Mouse (Mus musculus) CH12.LX (cell line): ENCODE data around the gene Cnnm3. TPM values are rescaled to one million over a fixed set of nuclear protein-coding genes. Genes with fewer than 3 reads are reported as not detected.

Experiments used
- DNase-seq: peaks from one replicate; pipeline ENCODE4 v3.0.0-alpha.2; 2013; ENCODE audit errors: extremely low read depth
- H3K27ac ChIP-seq: 2 replicates; pipeline ENCODE4 v1.5.1; 2012; ENCODE audit warnings: low read depth, mild to moderate bottlenecking, control low read depth, moderate library complexity; ENCODE audit not compliant: insufficient read depth
- H3K27me3 ChIP-seq: replicated peaks from 2 replicates; pipeline ENCODE3; 2012; ENCODE audit warnings: inconsistent platforms
- H3K36me3 ChIP-seq, 2 experiments: replicated peaks in 1 of 2; 2 replicates each; pipeline versions ENCODE3 to v1.6.1; 2012; ENCODE audit warnings: inconsistent platforms in 1 of 2, low read length in 1 of 2, mild to moderate bottlenecking in 1 of 2, mixed read lengths in 1 of 2, moderate library complexity in 1 of 2; ENCODE audit not compliant: control insufficient read depth in 1 of 2, insufficient read depth in 1 of 2
- H3K4me1 ChIP-seq, 2 experiments: 2 replicates each; pipeline ENCODE4 v1.6.1; 2012; ENCODE audit warnings: inconsistent platforms in 1 of 2, moderate library complexity in 1 of 2; ENCODE audit not compliant: insufficient read depth in 2 of 2, control insufficient read depth in 1 of 2
- H3K4me2 ChIP-seq: 2 replicates; pipeline ENCODE4 v1.6.1; 2012; ENCODE audit warnings: low read depth, mild to moderate bottlenecking, control low read depth; ENCODE audit not compliant: poor library complexity, insufficient read depth, severe bottlenecking
- H3K4me3 ChIP-seq, 3 experiments: fragments of 150-350 bp in 1 of 3; sonication (generic) in 1 of 3; replicated peaks in 1 of 3; 2 replicates each; pipeline versions ENCODE3 to v1.5.1; 2011 to 2012; ENCODE audit warnings: low read depth in 2 of 3, low read length in 2 of 3, mild to moderate bottlenecking in 2 of 3, moderate library complexity in 2 of 3, control low read depth in 1 of 3, improper control_type of control experiment in 1 of 3, inconsistent platforms in 1 of 3, mixed read lengths in 1 of 3; ENCODE audit not compliant: poor library complexity in 1 of 3
- H3K79me2 ChIP-seq: replicated peaks from 2 replicates; pipeline ENCODE4 v1.6.1; 2012; ENCODE audit warnings: mild to moderate bottlenecking, moderate library complexity; ENCODE audit not compliant: control insufficient read depth, poor library complexity, insufficient read depth, severe bottlenecking; ENCODE audit errors: extremely low read depth
- H3K9ac ChIP-seq: 2 replicates; pipeline ENCODE4 v1.6.1; 2012; ENCODE audit warnings: low read depth, mild to moderate bottlenecking, control low read depth, moderate library complexity; ENCODE audit not compliant: insufficient read depth
- H3K9me3 ChIP-seq: replicated peaks from 2 replicates; pipeline ENCODE3; 2012; ENCODE audit warnings: low read length, inconsistent platforms, mixed read lengths
- CHD1 ChIP-seq: IDR thresholded peaks from 2 replicates; pipeline ENCODE4 v1.6.1; 2012; ENCODE audit warnings: low read depth, low read length, improper control_type of control experiment, inconsistent platforms
- CHD2 ChIP-seq: IDR thresholded peaks from 2 replicates; pipeline ENCODE4 v1.6.1; 2011; ENCODE audit warnings: low read length, improper control_type of control experiment
- CTCF ChIP-seq, 2 experiments: IDR thresholded peaks in 1 of 2; conservative IDR thresholded peaks in 1 of 2; 2 replicates each; pipeline ENCODE4 v1.5.1; 2011 to 2012; ENCODE audit warnings: low read depth in 2 of 2, low read length in 2 of 2, improper control_type of control experiment in 1 of 2, inconsistent platforms in 1 of 2, mild to moderate bottlenecking in 1 of 2, moderate library complexity in 1 of 2
- ELF1 ChIP-seq: IDR thresholded peaks from 2 replicates; pipeline ENCODE4 v1.6.1; 2014; ENCODE audit warnings: low read depth, mild to moderate bottlenecking, inconsistent platforms, low read length, improper control_type of control experiment
- ETS1 ChIP-seq: conservative IDR thresholded peaks from 2 replicates; pipeline ENCODE4 v1.6.1; 2012; ENCODE audit warnings: low read depth, mild to moderate bottlenecking, inconsistent platforms, low read length, improper control_type of control experiment, moderate library complexity
- GABPA ChIP-seq: IDR thresholded peaks from 2 replicates; pipeline ENCODE4 v1.6.1; 2012; ENCODE audit warnings: low read depth, low read length, improper control_type of control experiment, inconsistent platforms; ENCODE audit not compliant: insufficient replicate concordance
- HCFC1 ChIP-seq: IDR thresholded peaks from 2 replicates; pipeline ENCODE4 v1.6.1; 2012; ENCODE audit warnings: low read depth, mild to moderate bottlenecking, inconsistent platforms, low read length, improper control_type of control experiment
- JUN ChIP-seq: IDR thresholded peaks from 2 replicates; pipeline ENCODE4 v1.6.1; 2011; ENCODE audit warnings: low read depth, mild to moderate bottlenecking, low read length, improper control_type of control experiment, moderate library complexity; ENCODE audit not compliant: insufficient read depth
- JUND ChIP-seq: conservative IDR thresholded peaks from 2 replicates; pipeline ENCODE4 v1.6.1; 2011; ENCODE audit warnings: low read depth, low read length, improper control_type of control experiment
- MAFK ChIP-seq: IDR thresholded peaks from 2 replicates; pipeline ENCODE4 v1.6.1; 2011; ENCODE audit warnings: low read length, improper control_type of control experiment; ENCODE audit not compliant: insufficient replicate concordance
- MAZ ChIP-seq: IDR thresholded peaks from 2 replicates; pipeline ENCODE4 v1.6.1; 2012; ENCODE audit warnings: low read depth, mild to moderate bottlenecking, inconsistent platforms, low read length, improper control_type of control experiment, moderate library complexity
- MEF2A ChIP-seq: IDR thresholded peaks from 2 replicates; pipeline ENCODE4 v1.6.1; 2014; ENCODE audit warnings: low read depth, mild to moderate bottlenecking, inconsistent platforms, low read length, improper control_type of control experiment, borderline replicate concordance
- MXI1 ChIP-seq: IDR thresholded peaks from 2 replicates; pipeline ENCODE4 v1.6.1; 2011; ENCODE audit warnings: mild to moderate bottlenecking, low read depth, low read length, improper control_type of control experiment
- NELFE ChIP-seq: IDR thresholded peaks from 2 replicates; pipeline ENCODE4 v1.6.1; 2011; ENCODE audit warnings: low read depth, low read length, improper control_type of control experiment
- NRF1 ChIP-seq: IDR thresholded peaks from 2 replicates; pipeline ENCODE4 v1.6.1; 2014; ENCODE audit warnings: low read depth, mild to moderate bottlenecking, inconsistent platforms, low read length, improper control_type of control experiment, moderate library complexity
- PAX5 ChIP-seq: IDR thresholded peaks from 2 replicates; pipeline ENCODE4 v1.6.1; 2012; ENCODE audit warnings: low read length, inconsistent platforms, mixed read lengths
- POLR2AphosphoS2 ChIP-seq: IDR thresholded peaks from 2 replicates; pipeline ENCODE4 v1.6.1; 2011; ENCODE audit warnings: low read depth, low read length, improper control_type of control experiment
- RAD21 ChIP-seq: IDR thresholded peaks from 2 replicates; pipeline ENCODE4 v1.6.1; 2011; ENCODE audit warnings: low read depth, mild to moderate bottlenecking, low read length, improper control_type of control experiment, moderate library complexity
- RCOR1 ChIP-seq: conservative IDR thresholded peaks from 2 replicates; pipeline ENCODE4 v1.6.1; 2012; ENCODE audit warnings: low read depth, mild to moderate bottlenecking, inconsistent platforms, low read length, improper control_type of control experiment
- SIN3A ChIP-seq: IDR thresholded peaks from 2 replicates; pipeline ENCODE4 v1.6.1; 2012; ENCODE audit warnings: low read length, improper control_type of control experiment, inconsistent platforms
- SMC3 ChIP-seq: IDR thresholded peaks from 2 replicates; pipeline ENCODE4 v1.6.1; 2011; ENCODE audit warnings: low read depth, low read length, improper control_type of control experiment
- TBP ChIP-seq: conservative IDR thresholded peaks from 2 replicates; pipeline ENCODE4 v1.6.1; 2011; ENCODE audit warnings: low read depth, low read length, improper control_type of control experiment
- USF1 ChIP-seq: IDR thresholded peaks from 2 replicates; pipeline ENCODE4 v1.6.1; 2014; ENCODE audit warnings: low read depth, mild to moderate bottlenecking, inconsistent platforms, low read length, improper control_type of control experiment
- USF2 ChIP-seq: conservative IDR thresholded peaks from 2 replicates; pipeline ENCODE4 v1.6.1; 2011; ENCODE audit warnings: low read depth, low read length, improper control_type of control experiment
- ZKSCAN1 ChIP-seq: IDR thresholded peaks from 2 replicates; pipeline ENCODE4 v1.6.1; 2012; ENCODE audit warnings: low read depth, inconsistent platforms, low read length, improper control_type of control experiment, borderline replicate concordance
- ZNF384 ChIP-seq: IDR thresholded peaks from 2 replicates; pipeline ENCODE4 v1.6.1; 2012; ENCODE audit warnings: low read depth, low read length, improper control_type of control experiment, inconsistent platforms
- dilution Hi-C: fragments of 300-500 bp; cut with MboI; formaldehyde crosslinking; loops from 2 replicates; pipeline ENCODE4 v1.14.3; 2020; ENCODE audit warnings: low sequenced_read_pairs; ENCODE audit not compliant: extremely low pct_unique_long_range_greater_than_20kb, extremely low pct_ligation_motif_present
- in situ Hi-C: fragments of 300-500 bp; cut with MboI; formaldehyde crosslinking; loops from 3 replicates; pipeline ENCODE4 v1.14.3; 2019; ENCODE audit warnings: low sequenced_read_pairs, low pct_ligation_motif_present, low pct_unique_long_range_greater_than_20kb, mixed read lengths
- polyA plus RNA-seq: library from polyadenylated mRNA; unstranded; fragments of >175 nt; gene quantifications from 2 replicates; pipeline ENCODE4 v1.2.1, GENCODE M21; 2012; ENCODE audit warnings: low read depth; ENCODE audit not compliant: insufficient read length
- total RNA-seq, 2 experiments: library from RNA; depleted of rRNA; stranded (reverse); fragments of 300-350 nt in 1 of 2; fragments of >200 nt in 1 of 2; gene quantifications; 2 replicates each; pipeline ENCODE4 v1.2.3; 2012 to 2014

Cnnm3 gene
- total and polyA plus RNA-seq, 3 experiments, result 3.0 to 9.2 (median 8.8) TPM

DNA sequence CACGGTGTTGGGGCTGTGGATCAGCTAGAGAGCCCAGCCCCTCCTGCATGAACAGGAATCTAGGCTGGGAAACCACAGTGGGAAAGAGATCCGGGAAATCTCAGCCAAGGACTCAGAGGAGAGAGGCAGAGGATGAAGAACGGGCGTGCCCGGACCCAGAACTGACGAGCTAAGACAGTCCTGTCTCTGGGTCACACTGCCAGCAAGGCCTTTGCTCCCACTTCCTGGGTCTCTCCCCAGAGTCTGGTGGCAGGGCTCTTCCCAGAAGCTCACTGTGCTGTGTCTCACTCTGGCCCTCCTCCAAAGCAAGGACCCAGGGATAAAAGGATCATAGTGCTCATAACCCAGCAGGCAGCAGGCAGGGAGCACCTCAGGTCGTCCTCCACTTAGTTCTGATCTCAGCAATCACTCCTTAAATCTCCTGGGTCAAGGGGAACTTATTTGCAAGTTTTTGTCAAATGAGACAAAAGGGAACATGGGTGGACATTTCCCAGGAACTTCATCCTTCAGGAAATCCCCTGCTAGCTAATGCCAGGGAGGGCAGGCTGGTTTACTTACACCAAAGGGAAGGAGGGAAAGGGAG, 58.1 kb downstream of the Cnnm3 start:
- dilution Hi-C loops (no loop called here), in situ Hi-C loops (loop anchor here (5.0 kb wide), 1 partner anchor 33 kb away; no protein-coding TSS in a partner anchor)
- Histone ChIP-seq H3K27me3 (no peaks in the 10 kb centered on the region), H3K9me3 (no peaks in the 10 kb centered on the region), H3K4me2 (no peak overlapping the region), H3K9ac (no peak overlapping the region), H3K27ac (no peak overlapping the region), H3K4me1 (peaks cover 12 to 49% of the 10 kb centered on the region in 2 experiments), H3K79me2 (no peaks in the 10 kb centered on the region), H3K36me3 (no peaks in the 10 kb centered on the region), H3K4me3 (no peak overlapping the region)
- TF ChIP-seq GABPA (no peak), NRF1 (no peak), MXI1 (no peak), POLR2AphosphoS2 (no peak), MAFK (no peak), NELFE (no peak), ETS1 (no peak), USF1 (no peak), TBP (no peak), PAX5 (no peak), RCOR1 (no peak), CHD1 (no peak), USF2 (no peak), ZNF384 (no peak), ELF1 (no peak), RAD21 (no peak), CHD2 (no peak), JUND (no peak), CTCF (conservative IDR thresholded peaks at IDR 0.05 in 1 of 2, IDR thresholded peaks at IDR 0.05 in 1 of 2; ENCODE audit: low read depth in 2 of 2, low read length in 2 of 2) (no peak), MEF2A (no peak)
- no peak for DNase-seq

- H3K27me3 ChIP-seq, result no peaks in the 10 kb centered on the region
- peaks cover 12 to 43% of the 10 kb centered on the region in 2 experiments for H3K4me1 ChIP-seq
- no peaks in the 10 kb centered on the region for H3K79me2 ChIP-seq
- H3K9ac ChIP-seq, result no peak overlapping the region
- H3K9me3 ChIP-seq, result no peaks in the 10 kb centered on the region
- dilution Hi-C loops (no loop called here), in situ Hi-C loops (no loop called here)
- no peak overlapping the region for H3K27ac ChIP-seq
- H3K4me2 ChIP-seq, result no peak overlapping the region
- TF ChIP-seq ZKSCAN1 (no peak), ZNF384 (no peak), ELF1 (no peak), SIN3A (no peak), MAZ (no peak), RAD21 (no peak), HCFC1 (no peak), JUN (no peak), GABPA (no peak), CHD2 (no peak), USF1 (no peak), RCOR1 (no peak), SMC3 (no peak), MEF2A (no peak), POLR2AphosphoS2 (no peak)
- no peaks in the 10 kb centered on the region for H3K36me3 ChIP-seq
- no peak overlapping the region for H3K4me3 ChIP-seq
- DNase-seq, result no peak
These were observed 58.7 kb downstream of the Cnnm3 start for GRCm38 (mm10) chr1:36570320-36570719.
